Mouse (Mus musculus) G1E (cell line): ENCODE results near the gene Ugt1a10.

ENCODE experiments used
- CTCF ChIP-seq: IDR thresholded peaks from 2 replicates; pipeline ENCODE4 v1.5.1; 2012; ENCODE audit warnings: low read depth, low read length, inconsistent platforms, mixed read lengths
- GATA1 ChIP-seq: IDR thresholded peaks from 2 replicates; pipeline ENCODE4 v1.6.1; 2012; ENCODE audit warnings: borderline replicate concordance, low read length, inconsistent platforms, mixed read lengths
- POLR2AphosphoS5 ChIP-seq: IDR thresholded peaks from 2 replicates; pipeline ENCODE4 v1.6.1; 2012; ENCODE audit warnings: low read depth, low read length, inconsistent platforms; ENCODE audit not compliant: insufficient replicate concordance

DNA sequence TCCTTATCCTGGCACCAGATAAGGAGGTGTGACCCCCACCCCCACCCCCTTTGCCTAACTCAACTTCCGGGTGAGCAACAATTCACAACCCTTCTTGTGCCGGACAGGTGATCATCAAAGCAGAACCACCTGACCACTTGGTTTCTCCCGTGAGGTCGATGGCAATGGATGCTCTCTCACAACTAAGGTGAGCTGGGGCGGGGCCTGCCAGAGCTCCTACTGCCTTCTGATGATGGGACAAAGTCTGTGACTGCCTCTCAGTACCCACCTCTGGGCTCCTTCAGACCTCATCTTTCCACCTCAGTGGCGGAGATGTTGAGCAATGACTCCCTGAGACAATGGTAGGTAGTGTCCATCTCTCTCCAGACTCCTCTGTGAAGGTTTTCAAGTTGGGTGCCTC is 190.7 kb downstream of the Ugt1a10 start:
- TF ChIP-seq CTCF (no peak), POLR2AphosphoS5 (no peak), GATA1 (no peak)
